Mouse (Mus musculus) ZHBTc4 (cell line): ENCODE results near the gene Sfmbt1.

Experiments
- DNase-seq: peaks from one replicate; pipeline ENCODE4 v3.0.0-alpha.2; 2011; ENCODE audit warnings: low read depth, low spot score

Gene Sfmbt1

GRCm38 (mm10) chr14:30870206-30871147, 155.8 kb downstream of the Sfmbt1 start:
- no peak for DNase-seq
